Comparison of ENCODE assay signal across 16 mouse cellular contexts in the genomic region with DNA sequence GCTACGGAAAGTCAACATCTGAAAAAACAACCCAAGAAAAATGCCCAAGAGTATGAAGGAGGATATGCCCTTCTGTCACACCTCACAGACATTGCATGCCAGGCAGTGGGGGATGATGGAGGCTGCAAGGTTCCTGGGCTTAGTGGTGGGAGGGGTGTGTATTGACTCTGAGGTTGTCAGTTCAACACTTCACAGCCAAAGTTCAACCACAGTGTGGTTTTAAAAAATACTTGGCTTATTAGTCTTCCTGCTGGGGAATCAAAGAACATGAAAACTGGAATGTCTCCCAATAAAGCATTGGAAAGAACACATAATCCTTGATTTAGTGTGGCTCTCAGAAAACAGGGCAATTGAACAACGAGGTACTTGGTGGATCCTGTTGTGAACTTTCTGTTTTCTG.
"Had no signal": no experiment of that assay in that cellular context is flagged by ENCODE, and none has a peak within 500 bp of the region (broad histone marks: within the 10 kb centered on the region; RNA-seq: fewer than 3 reads in every experiment).

No protein-coding gene starts in this region.

- H3K4me3 ChIP-seq: lung, embryonic 15.5 days; megakaryocyte, embryonic 14.5 days; midbrain, embryonic 13.5 days; midbrain, embryonic 15.5 days; neural tube, embryonic 12.5 days; stomach, embryonic 15.5 days had no signal

- H3K4me1 ChIP-seq: lung, embryonic 15.5 days; megakaryocyte, embryonic 14.5 days; midbrain, embryonic 13.5 days; midbrain, embryonic 15.5 days; neural tube, embryonic 12.5 days; stomach, embryonic 15.5 days had no signal

- H3K4me2 ChIP-seq: lung, embryonic 15.5 days; midbrain, embryonic 11.5 days; midbrain, embryonic 13.5 days; midbrain, embryonic 15.5 days; neural tube, embryonic 12.5 days; stomach, embryonic 15.5 days had no signal

- ATAC-seq: liver, postnatal 0 days; lung, postnatal 0 days; midbrain, embryonic 13.5 days; midbrain, embryonic 15.5 days had no signal

- H3K27ac ChIP-seq: lung, embryonic 15.5 days; macrophage; midbrain, embryonic 13.5 days; midbrain, embryonic 15.5 days; neural tube, embryonic 12.5 days; stomach, embryonic 15.5 days; stomach, postnatal 0 days had no signal

- H3K9me3 ChIP-seq: lung, embryonic 15.5 days; midbrain, embryonic 13.5 days; midbrain, embryonic 15.5 days; neural tube, embryonic 12.5 days; stomach, embryonic 15.5 days had no signal

- H3K9ac ChIP-seq: liver, postnatal 0 days; lung, embryonic 15.5 days; midbrain, embryonic 13.5 days; midbrain, embryonic 15.5 days; neural tube, embryonic 12.5 days; stomach, embryonic 15.5 days had no signal

- DNase-seq: liver, postnatal 0 days; lung, adult 2 months; right cerebral cortex, postnatal 14 days; thymus, adult 2 months; thymus, postnatal 25 days; thymus, postnatal 4 days had no signal

- H3K27me3 ChIP-seq: lung, embryonic 15.5 days; midbrain, embryonic 13.5 days; midbrain, embryonic 15.5 days; neural tube, embryonic 12.5 days; stomach, embryonic 15.5 days had no signal

- H3K36me3 ChIP-seq: lung, embryonic 15.5 days; midbrain, embryonic 13.5 days; midbrain, embryonic 15.5 days; neural tube, embryonic 12.5 days; stomach, embryonic 15.5 days had no signal
